Mouse (Mus musculus) olfactory bulb, adult 2 months (tissue): ENCODE data around the gene Mtln.

Experiments
- CTCF ChIP-seq: fragments of 200-500 bp; IDR thresholded peaks from 2 replicates; pipeline ENCODE4 v1.5.1; 2012; ENCODE audit warnings: low read depth, mild to moderate bottlenecking, low read length, moderate library complexity; ENCODE audit not compliant: insufficient read depth
- POLR2A ChIP-seq: fragments of 200-500 bp; IDR thresholded peaks from 2 replicates; pipeline ENCODE4 v1.6.1; 2012; ENCODE audit warnings: mild to moderate bottlenecking, low read depth, low read length, moderate library complexity; ENCODE audit not compliant: insufficient read depth

GRCm38 (mm10) chr2:127831401-127832102, 39.3 kb upstream of the Mtln start, which contains the start of gene Bub1:
- TF ChIP-seq CTCF (no peak), POLR2A (no peak)
